Mouse (Mus musculus) midbrain, embryonic 14.5 days (tissue): ENCODE measurements around the gene Zfp626. TPM values are rescaled to one million over a fixed set of nuclear protein-coding genes. Genes with fewer than 3 reads are reported as not detected.
"Not testable (repeated sequence)": the region's sequence is repeated elsewhere in the genome, so short reads cannot be mapped to it uniquely, and the experiment has no call there.

Experiments used
- ATAC-seq: fragments of 200-750 bp; cut with Nextera tagmentation; 2 replicates; pipeline ENCODE4 v1.8.0; 2017; ENCODE audit warnings: moderate number of reproducible peaks, moderate library complexity; ENCODE audit not compliant: low FRiP score, low TSS enrichment
- DNase-seq: peaks from one replicate; pipeline ENCODE4 v3.0.0-alpha.2; 2015
- H3K27ac ChIP-seq: fragments of 300-500 bp; sonication (generic); replicated peaks from 2 replicates; pipeline ENCODE4 v1.5.1; 2014; ENCODE audit warnings: mild to moderate bottlenecking, low read depth, low read length, moderate library complexity
- H3K27me3 ChIP-seq: fragments of 300-500 bp; sonication (generic); 2 replicates; pipeline ENCODE4 v1.6.1; 2014; ENCODE audit warnings: low read length, control low read depth, mixed read lengths; ENCODE audit not compliant: control insufficient read depth, insufficient read depth
- H3K36me3 ChIP-seq: fragments of 300-500 bp; sonication (generic); 2 replicates; pipeline ENCODE4 v1.6.1; 2014; ENCODE audit warnings: low read length, control low read depth; ENCODE audit not compliant: control insufficient read depth, insufficient read depth
- H3K4me1 ChIP-seq: fragments of 300-500 bp; sonication (generic); 2 replicates; pipeline ENCODE4 v1.6.1; 2014; ENCODE audit warnings: mild to moderate bottlenecking, antibody characterized with exemption, low read length, control low read depth; ENCODE audit not compliant: control insufficient read depth, insufficient read depth
- H3K4me2 ChIP-seq: fragments of 300-500 bp; sonication (generic); 2 replicates; pipeline ENCODE4 v1.6.1; 2014; ENCODE audit warnings: mild to moderate bottlenecking, low read length, moderate library complexity
- H3K4me3 ChIP-seq: fragments of 300-500 bp; sonication (generic); replicated peaks from 2 replicates; pipeline ENCODE4 v1.5.1; 2014; ENCODE audit warnings: low read depth, low read length
- H3K9ac ChIP-seq: fragments of 300-500 bp; sonication (generic); replicated peaks from 2 replicates; pipeline ENCODE4 v1.6.1; 2014; ENCODE audit warnings: mild to moderate bottlenecking, low read length, moderate library complexity
- H3K9me3 ChIP-seq: fragments of 300-500 bp; sonication (generic); 2 replicates; pipeline ENCODE4 v1.6.1; 2016; ENCODE audit warnings: low read length, control low read depth, mixed read lengths; ENCODE audit not compliant: control insufficient read depth
- WGBS: fragments of 180-500 bp; shearing (Covaris S2); extraction: QIAGEN DNeasy Blood & Tissue Kit; methylation state at CpG from one replicate; pipeline ENCODE4 v1.1.7; 2014; 5-methylcytosine and 5-hydroxymethylcytosine counted together
- polyA plus RNA-seq: library from polyadenylated mRNA; unstranded; fragments of >200 nt; fragmentation: Nextera tagmentation; extraction: Ambion mirVana; gene quantifications from 2 replicates; pipeline ENCODE4 v1.2.1, GENCODE M21; 2014

Gene Zfp626
- polyA plus RNA-seq, 1 experiment from 2014 or later: 2.4 TPM

- H3K4me3 ChIP-seq: no peak overlapping the region
- H3K9me3 ChIP-seq: no peaks in the 10 kb centered on the region
- WGBS: 84% methylated on average over 6 of the region's 6 CpGs
- no peak overlapping the region for H3K4me2 ChIP-seq
- no peak overlapping the region for H3K27ac ChIP-seq
- no peaks in the 10 kb centered on the region for H3K27me3 ChIP-seq
- ATAC-seq: no peak
- no peak for DNase-seq
- peaks cover 6% of the 10 kb centered on the region for H3K36me3 ChIP-seq
- no peak overlapping the region for H3K9ac ChIP-seq
- H3K4me1 ChIP-seq: peaks cover 8% of the 10 kb centered on the region; the same call in 1 of the 2 replicates
Observed at GRCm38 (mm10) chr7:27840104-27840503, 33.1 kb downstream of the Zfp626 start.

- Histone ChIP-seq H3K9me3 (no peaks in the 10 kb centered on the region), H3K9ac (no peak within 1 kb of the TSS), H3K27ac (no peak within 1 kb of the TSS), H3K27me3 (no peaks in the 10 kb centered on the region), H3K4me3 (no peak within 1 kb of the TSS), H3K4me1 (peaks cover 11% of the 10 kb centered on the region), H3K36me3 (peaks cover 23% of the 10 kb centered on the region), H3K4me2 (no peak within 1 kb of the TSS)
- ATAC-seq (no peak), DNase-seq (no peak)
- 96% methylated on average over 1 of the region's 1 CpGs for WGBS
Observed at GRCm38 (mm10) chr7:27857227-27857626, 50.2 kb downstream of the Zfp626 start, which contains the start of gene Zfp607a. Gene Zfp607a, plus strand, starts transcription at chr7:27857527.

GRCm38 (mm10) chr7:27859301-27860251, 52.6 kb downstream of the Zfp626 start:
- H3K4me3 ChIP-seq: peak overlapping the region; percentile 47
- no peaks in the 10 kb centered on the region for H3K9me3 ChIP-seq
- H3K27ac ChIP-seq: no peak overlapping the region
- H3K36me3 ChIP-seq: peaks cover 9% of the 10 kb centered on the region; the same call in 1 of the 2 replicates
- no peak for DNase-seq
- H3K9ac ChIP-seq: peak overlapping the region; percentile 56; the same call in 1 of the 2 replicates
- no peaks in the 10 kb centered on the region for H3K27me3 ChIP-seq
- 32% methylated on average over 10 of the region's 10 CpGs for WGBS
- peak overlapping the region; percentile 67 for H3K4me2 ChIP-seq
- peaks cover 11% of the 10 kb centered on the region for H3K4me1 ChIP-seq
- no peak for ATAC-seq

GRCm38 (mm10) chr7:27860396-27861235, 53.6 kb downstream of the Zfp626 start:
- peak overlapping the region; percentile 47 for H3K4me3 ChIP-seq
- WGBS: under 1% methylated on average over 22 of the region's 22 CpGs
- no peak overlapping the region; the same call in 1 of the 2 replicates for H3K27ac ChIP-seq
- peaks cover 8% of the 10 kb centered on the region; the same call in 1 of the 2 replicates for H3K36me3 ChIP-seq
- peak; percentile 75 for DNase-seq
- H3K9ac ChIP-seq: peak overlapping the region; percentile 56
- no peaks in the 10 kb centered on the region for H3K27me3 ChIP-seq
- no peaks in the 10 kb centered on the region for H3K9me3 ChIP-seq
- H3K4me2 ChIP-seq: peak overlapping the region; percentile 67
- H3K4me1 ChIP-seq: peaks cover 11% of the 10 kb centered on the region
- ATAC-seq: no peak; the same call in 1 of the 2 replicates

- not testable (repeated sequence) for DNase-seq, H3K27me3 ChIP-seq, H3K4me3 ChIP-seq, H3K9me3 ChIP-seq, H3K36me3 ChIP-seq, H3K9ac ChIP-seq, ATAC-seq, H3K27ac ChIP-seq, H3K4me2 ChIP-seq
- WGBS: 87% methylated on average over 5 of the region's 5 CpGs
- peaks cover 11% of the 10 kb centered on the region for H3K4me1 ChIP-seq
Observed at GRCm38 (mm10) chr7:27862578-27862977, 55.6 kb downstream of the Zfp626 start.

Other genes starting within 250 kb of the Zfp626 start
- 51.0 and 67.0 TPM in 2 replicates for gene Akt2, start 215.6 kb upstream of the Zfp626 start, polyA plus RNA-seq
- gene Ttc9b, start 153.3 kb upstream of the Zfp626 start, polyA plus RNA-seq: 71.3 and 104 TPM in 2 replicates
- gene Map3k10, start 132.6 kb upstream of the Zfp626 start, polyA plus RNA-seq: 19.0 and 24.0 TPM in 2 replicates
- 15.1 and 15.5 TPM in 2 replicates for gene Zfp607b, start 117.9 kb upstream of the Zfp626 start, polyA plus RNA-seq
- gene Zfp60, start 75.8 kb upstream of the Zfp626 start, polyA plus RNA-seq: 89.9 and 125 TPM in 2 replicates
- gene Zfp59, start 31.4 kb downstream of the Zfp626 start, polyA plus RNA-seq: 9.9 and 15.2 TPM in 2 replicates
- 0.98 and 1.3 TPM in 2 replicates for gene Zfp607a, start 50.3 kb downstream of the Zfp626 start, polyA plus RNA-seq
- gene Zfp974, start 122.3 kb downstream of the Zfp626 start, polyA plus RNA-seq: 12.6 and 17.8 TPM in 2 replicates
- 27.5 and 31.1 TPM in 2 replicates for gene Zfp780b, start 172.0 kb downstream of the Zfp626 start, polyA plus RNA-seq
- 5.9 and 8.7 TPM in 2 replicates for gene Zfp850, start 206.9 kb downstream of the Zfp626 start, polyA plus RNA-seq
- 275 and 305 TPM in 2 replicates for gene Psmc4, start 242.9 kb downstream of the Zfp626 start, polyA plus RNA-seq